ENCODE assay signal across 17 mouse cellular contexts in genomic region chr7:113691756-113692155, GRCm38 (mm10).
"Had no signal": no experiment of that assay in that cellular context is flagged by ENCODE, and none has a peak within 500 bp of the region (broad histone marks: within the 10 kb centered on the region; RNA-seq: fewer than 3 reads in every experiment).

No protein-coding gene starts in this region.

- H3K4me3 ChIP-seq: kidney, embryonic 15.5 days; limb, embryonic 10.5 days; limb, embryonic 13.5 days; liver, embryonic 12.5 days; liver, embryonic 15.5 days; midbrain, embryonic 12.5 days; midbrain, embryonic 15.5 days had no signal

- H3K27ac ChIP-seq: kidney, embryonic 15.5 days; limb, embryonic 10.5 days; limb, embryonic 13.5 days; liver, embryonic 12.5 days; liver, embryonic 15.5 days; midbrain, embryonic 12.5 days; midbrain, embryonic 15.5 days had no signal

- ATAC-seq: liver, embryonic 12.5 days; midbrain, embryonic 15.5 days had no signal

- DNase-seq: kidney, adult 8-10 months; kidney, postnatal 10 days; kidney, postnatal 36 days; layer of hippocampus, adult 9-11 months; liver; lung, adult 18-20 months; lung, postnatal 14 days; lung, postnatal 4 days; thymus, adult 18-20 months; thymus, postnatal 36 days had no signal

- H3K9me3 ChIP-seq: kidney, embryonic 15.5 days; limb, embryonic 10.5 days; limb, embryonic 13.5 days; liver, embryonic 12.5 days; liver, embryonic 15.5 days; midbrain, embryonic 12.5 days; midbrain, embryonic 15.5 days had no signal

- H3K9ac ChIP-seq: kidney, embryonic 15.5 days; limb, embryonic 13.5 days; liver, embryonic 12.5 days; liver, embryonic 15.5 days; midbrain, embryonic 12.5 days; midbrain, embryonic 15.5 days had no signal

- H3K36me3 ChIP-seq: kidney, embryonic 15.5 days; limb, embryonic 10.5 days; limb, embryonic 13.5 days; liver, embryonic 12.5 days; liver, embryonic 15.5 days; midbrain, embryonic 12.5 days; midbrain, embryonic 15.5 days had no signal

- H3K4me1 ChIP-seq: liver, embryonic 12.5 days; liver, embryonic 15.5 days had no signal

- H3K4me2 ChIP-seq: kidney, embryonic 15.5 days; limb, embryonic 13.5 days; liver, embryonic 12.5 days; liver, embryonic 15.5 days; midbrain, embryonic 12.5 days; midbrain, embryonic 15.5 days had no signal

- H3K27me3 ChIP-seq: kidney, embryonic 15.5 days; limb, embryonic 13.5 days; liver, embryonic 12.5 days; liver, embryonic 15.5 days; midbrain, embryonic 12.5 days; midbrain, embryonic 15.5 days had no signal
